Mouse (Mus musculus) common myeloid progenitor, adult 5-6 weeks (primary cell): ENCODE data around the gene Rflnb. TPM values are rescaled to one million over a fixed set of nuclear protein-coding genes. Genes with fewer than 3 reads are reported as not detected.
"Not testable (repeated sequence)": the region's sequence is repeated elsewhere in the genome, so short reads cannot be mapped to it uniquely, and the experiment has no call there.

Experiments
- ATAC-seq: replicated peaks from 2 replicates; pipeline ENCODE4 v1.8.0; 2016; ENCODE audit warnings: low read depth, mild to moderate bottlenecking, moderate TSS enrichment, inconsistent platforms; ENCODE audit not compliant: poor library complexity, severe bottlenecking
- total RNA-seq: library from RNA; stranded (forward); fragments of 200-1000, 187-1606 nt; gene quantifications from 2 replicates; pipeline ENCODE4 v1.2.3, GENCODE M21; 2017

The Rflnb gene
- total RNA-seq, 1 experiment from 2014 or later, result 2.6 TPM

- no peak for ATAC-seq
Measured at GRCm38 (mm10) chr11:76039271-76040053, 11.9 kb upstream of the Rflnb start.

DNA sequence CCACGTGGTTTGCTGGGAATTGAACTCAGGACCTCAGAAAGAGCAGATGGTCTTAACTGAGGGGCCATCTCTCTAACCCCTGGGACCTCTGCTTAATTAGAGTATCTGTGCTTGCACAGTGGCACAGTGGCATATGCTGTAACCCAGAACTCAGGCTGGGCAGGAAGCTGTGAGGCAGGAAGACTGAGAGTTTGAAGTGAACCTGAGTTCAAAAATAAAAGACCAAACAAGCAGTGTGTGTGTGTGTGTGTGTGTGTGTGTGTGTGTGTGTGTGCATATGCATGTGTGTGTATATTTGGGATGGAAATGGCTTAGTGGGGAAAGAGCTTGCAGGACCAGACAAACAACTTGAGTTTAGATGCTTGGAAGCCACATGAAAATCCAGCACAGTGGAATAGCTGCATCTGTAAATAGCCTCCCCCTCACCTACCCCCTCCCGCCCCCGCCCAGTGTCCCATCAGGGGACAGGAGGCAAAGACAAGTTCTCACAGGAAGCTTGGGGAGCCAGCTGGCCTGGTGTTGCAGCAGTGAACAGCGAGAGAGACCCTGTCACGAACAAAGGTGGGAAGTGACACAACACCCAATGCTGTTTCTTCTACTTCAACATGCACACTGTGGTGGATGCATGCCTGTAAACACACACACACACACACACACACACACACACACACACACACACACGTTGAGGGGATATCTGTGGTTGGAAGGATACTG lies 10.2 kb upstream of the Rflnb start:
- no peak for ATAC-seq

- no peak for ATAC-seq
Measured at GRCm38 (mm10) chr11:76035182-76035581, 7.6 kb upstream of the Rflnb start.

DNA sequence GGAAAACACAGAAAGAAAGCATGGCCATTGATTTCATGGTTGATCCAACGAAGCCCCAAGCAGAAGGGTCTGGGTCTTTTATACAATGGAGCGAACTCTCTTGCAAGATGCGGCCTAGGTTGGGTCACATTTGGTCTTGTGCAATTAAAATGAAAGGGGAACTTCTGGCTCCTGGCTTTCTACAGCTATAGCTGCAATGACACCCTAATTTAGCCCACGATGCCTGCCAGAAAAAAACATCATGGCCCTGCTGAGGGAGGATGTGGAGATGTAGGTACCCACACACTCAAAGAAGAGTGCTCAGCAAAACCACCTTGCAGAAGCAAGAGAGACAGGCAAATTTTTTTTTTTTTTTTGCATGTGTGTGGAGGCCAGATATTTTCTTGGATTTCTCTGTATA lies 6.3 kb upstream of the Rflnb start:
- ATAC-seq, result peak; percentile 74

DNA sequence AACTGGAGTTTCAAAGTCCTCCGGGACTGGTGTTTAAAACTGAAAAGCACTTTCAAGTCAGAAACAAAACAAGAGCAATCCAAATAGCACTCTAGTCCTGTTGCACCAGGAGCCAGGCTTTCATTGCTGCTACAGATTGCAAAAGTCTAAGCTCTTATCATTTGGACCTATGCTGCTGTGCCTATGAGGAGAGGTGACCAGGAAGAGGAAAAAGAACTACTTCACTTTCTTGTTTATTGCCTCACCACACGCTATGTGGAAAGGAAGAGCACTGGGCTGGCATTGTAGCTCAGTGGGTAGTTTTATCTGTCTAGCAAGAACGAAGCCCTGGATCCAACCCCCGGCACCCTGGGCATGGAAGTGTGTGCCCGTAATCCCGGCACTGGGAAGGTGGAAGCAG lies 5.8 kb upstream of the Rflnb start:
- peak; percentile 42 for ATAC-seq

DNA sequence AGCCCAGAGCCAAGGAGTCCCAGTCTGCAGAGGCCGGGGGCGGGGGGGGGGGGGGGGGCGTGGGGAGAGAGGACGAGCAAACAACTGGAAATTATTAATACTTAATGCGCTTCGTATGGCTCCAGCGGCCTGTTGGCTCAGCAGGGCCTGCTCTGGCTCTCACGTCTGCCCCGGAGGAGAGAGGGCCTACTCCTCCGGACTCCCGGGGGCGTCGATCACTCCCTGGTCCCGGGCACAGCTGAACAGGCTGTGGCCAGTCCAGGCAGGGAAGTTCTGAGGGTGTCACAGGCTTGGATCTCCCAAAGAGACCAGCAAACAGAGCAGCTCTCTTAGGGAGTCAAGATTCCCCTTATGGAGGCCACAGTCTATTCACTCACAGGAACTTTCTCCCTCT lies 487 bp upstream of the Rflnb start:
- ATAC-seq, result no peak

GRCm38 (mm10) chr11:76026527-76027138 lies 949 bp downstream of the Rflnb start:
- ATAC-seq, result no peak

GRCm38 (mm10) chr11:76025080-76025583 lies 2.5 kb downstream of the Rflnb start:
- ATAC-seq, result no peak

DNA sequence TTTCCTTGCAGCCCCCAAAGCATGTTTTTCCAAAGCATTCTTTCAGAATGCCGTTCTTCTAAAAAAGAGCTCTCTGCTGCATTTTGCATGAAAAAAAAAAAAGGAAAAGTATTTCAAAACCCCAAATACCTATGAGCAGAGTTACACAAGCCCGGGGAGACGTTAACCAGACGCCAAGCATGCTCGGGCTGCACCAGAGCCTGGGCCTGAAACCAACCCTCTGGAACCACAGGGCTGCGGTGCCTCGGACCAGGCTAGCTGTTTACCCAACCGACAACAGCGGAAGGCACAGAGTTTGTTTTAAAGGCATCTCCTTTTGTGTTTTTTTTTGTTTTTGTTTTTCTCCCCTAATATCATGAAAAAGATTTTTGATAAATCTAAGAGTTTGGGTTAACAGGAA lies 6.7 kb downstream of the Rflnb start:
- ATAC-seq, result no peak

- ATAC-seq, result no peak
Measured at GRCm38 (mm10) chr11:76019879-76020278, 7.7 kb downstream of the Rflnb start.

GRCm38 (mm10) chr11:76015814-76016213 lies 11.8 kb downstream of the Rflnb start:
- no peak for ATAC-seq

- ATAC-seq, result no peak
Measured at GRCm38 (mm10) chr11:76015251-76015650, 12.3 kb downstream of the Rflnb start.

GRCm38 (mm10) chr11:76010838-76011624 lies 16.6 kb downstream of the Rflnb start:
- no peak for ATAC-seq

GRCm38 (mm10) chr11:76009101-76009500 lies 18.5 kb downstream of the Rflnb start:
- no peak for ATAC-seq

GRCm38 (mm10) chr11:76008162-76008561 lies 19.4 kb downstream of the Rflnb start:
- ATAC-seq, result no peak

DNA sequence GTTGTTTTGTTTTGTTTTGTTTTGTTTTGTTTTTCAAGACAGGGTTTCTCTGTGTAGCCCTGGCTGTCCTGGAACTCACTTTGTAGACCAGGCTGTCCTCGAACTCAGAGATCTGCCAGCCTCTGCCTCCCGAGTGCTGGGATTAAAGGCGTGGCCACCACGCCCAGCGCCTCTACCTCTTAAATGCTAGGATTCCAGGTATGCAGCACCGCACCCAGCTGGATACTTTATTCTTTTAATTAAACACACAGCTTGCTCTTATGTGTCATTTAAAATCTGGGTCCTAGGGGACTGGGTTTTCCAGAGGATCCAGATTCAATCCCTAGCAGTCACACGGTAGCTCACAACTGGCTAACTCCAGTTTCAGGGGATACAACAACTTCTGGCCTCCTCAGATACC lies 23.3 kb downstream of the Rflnb start:
- not testable (repeated sequence) for ATAC-seq

DNA sequence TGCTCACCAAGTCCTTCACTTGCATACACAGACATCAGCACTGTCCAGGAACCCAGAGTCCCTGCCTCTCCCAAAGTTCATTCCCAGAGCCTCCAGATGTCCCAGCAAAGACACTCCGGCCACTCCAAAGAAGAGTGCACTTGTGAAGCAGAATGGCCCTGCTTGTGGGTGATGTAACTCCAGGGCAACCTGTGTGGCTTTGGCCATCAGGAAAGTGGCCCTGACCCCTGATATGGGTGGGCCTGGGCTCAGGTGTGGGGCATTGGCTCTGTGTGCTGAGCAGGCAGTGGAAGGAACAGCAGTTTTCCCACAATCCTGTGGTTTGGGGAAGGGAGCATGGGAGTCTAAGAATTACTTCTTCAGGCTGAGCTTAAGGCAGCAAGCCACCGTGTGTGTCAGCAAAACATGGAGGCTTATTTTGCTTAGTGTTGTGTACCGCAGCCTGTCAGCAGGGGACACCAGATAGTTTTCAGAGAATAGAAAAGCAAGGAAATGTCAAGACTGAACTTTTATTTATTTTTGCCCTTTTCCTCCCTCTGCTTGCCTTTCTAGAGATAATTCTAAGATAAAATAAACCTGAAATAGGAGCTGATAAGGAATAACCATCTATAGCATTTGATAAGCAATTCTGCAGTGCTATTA lies 26.2 kb downstream of the Rflnb start:
- ATAC-seq, result no peak

DNA sequence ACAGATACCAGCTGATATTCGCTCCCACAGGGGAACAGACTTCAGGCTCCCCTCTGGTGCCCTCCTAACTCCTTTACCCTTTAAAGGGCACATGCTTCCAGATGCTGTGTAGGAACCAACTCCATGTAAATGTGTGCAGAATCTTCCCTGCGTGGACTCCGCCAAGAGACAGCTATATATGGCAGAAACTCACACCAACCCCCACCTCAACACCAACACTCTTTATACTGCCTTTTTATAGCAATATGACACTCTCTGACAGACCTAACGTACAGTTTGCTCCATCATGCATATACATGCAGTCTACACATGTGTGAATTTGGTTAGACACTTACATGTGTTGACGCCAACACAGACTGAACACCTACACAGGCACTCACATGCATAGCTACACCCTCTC lies 26.9 kb downstream of the Rflnb start:
- no peak for ATAC-seq

DNA sequence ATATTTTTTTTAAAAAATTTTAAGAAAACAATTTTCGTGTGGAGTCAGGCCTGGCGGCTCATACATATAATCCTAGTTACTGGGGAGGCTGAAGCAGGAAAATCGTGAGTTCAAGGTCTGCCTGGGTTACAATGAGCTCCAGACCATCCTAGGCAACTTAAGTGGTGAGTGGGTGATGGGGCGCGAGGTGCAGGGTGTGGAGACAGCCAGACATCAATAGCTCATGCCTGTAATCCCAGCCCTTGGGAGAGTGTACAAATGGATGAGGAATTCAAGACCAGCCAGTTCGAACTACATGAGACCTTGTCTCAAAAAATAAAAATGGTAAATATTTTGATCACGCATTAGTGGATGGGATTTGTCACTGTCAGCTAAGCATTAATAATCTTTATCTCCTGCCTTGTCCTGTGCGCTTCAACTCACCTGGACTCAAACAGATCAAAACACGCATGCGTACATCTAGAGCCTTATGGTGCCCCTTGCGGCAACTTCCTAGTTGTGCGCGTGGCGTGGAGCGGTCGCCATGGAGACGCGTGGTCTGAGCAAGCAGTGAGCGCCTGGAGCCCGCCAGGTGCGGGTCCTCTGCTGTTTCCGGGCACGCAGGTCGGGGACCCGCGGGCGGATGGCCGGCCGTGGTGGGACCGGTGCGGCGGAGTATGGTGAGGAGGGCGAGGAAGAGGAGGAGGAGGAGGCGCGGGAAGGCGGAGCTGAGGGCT lies 28.0 kb downstream of the Rflnb start, which contains the start of gene 1700016K19Rik:
1700016K19Rik (plus strand) TSS at position 473 of the 716 bp plus-strand sequence.
- peak; percentile 91 for ATAC-seq
